Mouse (Mus musculus): ENCODE measurements around the gene Rpa1. TPM values are rescaled to one million over a fixed set of nuclear protein-coding genes. Genes with fewer than 3 reads are reported as not detected.
"Not testable (repeated sequence)": the region's sequence is repeated elsewhere in the genome, so short reads cannot be mapped to it uniquely, and the experiment has no call there.

Rpa1 gene
- polyA plus RNA-seq, 1 experiment from 2014 or later, result 46.0 TPM

GRCm38 (mm10) chr11:75288517-75288916 is 59.6 kb downstream of the Rpa1 start:
- Histone ChIP-seq H3K36me3 (ENCODE audit: control insufficient read depth, insufficient read depth, low read length) (no peaks in the 10 kb centered on the region), H3K4me2 (replicated peaks; ENCODE audit: low read depth) (no peak overlapping the region), H3K27me3 (ENCODE audit: control insufficient read depth, insufficient read depth, low read length) (no peaks in the 10 kb centered on the region), H3K9me3 (ENCODE audit: control insufficient read depth, low read length) (no peaks in the 10 kb centered on the region), H3K4me1 (replicated peaks; ENCODE audit: control insufficient read depth, insufficient read depth) (no peaks in the 10 kb centered on the region), H3K4me3 (ENCODE audit: low read depth, low read length) (no peak overlapping the region), H3K9ac (ENCODE audit: low read length) (no peak overlapping the region), H3K27ac (replicated peaks) (no peak overlapping the region)
- 64% methylated on average over 8 of the region's 8 CpGs for whole genome bisulfite sequencing
- TF ChIP-seq CTCF (IDR thresholded peaks at IDR 0.05; ENCODE audit: low read depth) (no peak), EP300 (optimal IDR thresholded peaks at IDR 0.05) (no peak)
- ATAC-seq (ENCODE audit: low FRiP score, low TSS enrichment) (no peak), DNase-seq (ENCODE audit: low spot score) (no peak)

- ATAC-seq (ENCODE audit: low FRiP score, low TSS enrichment), result no peak
- 81% methylated on average over 10 of the region's 10 CpGs for WGBS
These were observed 60.2 kb downstream of the Rpa1 start for GRCm38 (mm10) chr11:75287940-75288339.

DNA sequence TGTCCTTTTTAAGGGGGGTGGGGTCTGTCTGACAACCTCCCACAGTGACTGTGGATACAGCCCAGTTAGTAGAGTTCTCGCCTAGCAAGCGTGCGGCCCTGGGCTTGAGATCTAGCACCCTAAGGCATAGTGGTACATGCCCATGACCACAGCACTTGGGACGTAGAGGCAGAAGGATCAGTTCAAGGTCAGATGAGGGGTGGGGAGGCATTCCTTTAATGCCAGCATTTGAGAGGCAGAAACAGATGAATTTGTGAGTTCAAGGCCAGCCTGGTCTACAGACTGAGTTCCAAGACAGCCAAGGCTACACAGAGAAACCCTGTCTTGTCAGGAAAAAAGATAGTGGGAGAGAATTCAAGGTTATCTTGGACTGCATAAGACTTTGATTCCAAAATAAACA is 61.3 kb downstream of the Rpa1 start:
- H3K36me3 ChIP-seq (ENCODE audit: control insufficient read depth, insufficient read depth, low read length), result no peaks in the 10 kb centered on the region
- H3K27me3 ChIP-seq (ENCODE audit: control insufficient read depth, insufficient read depth, low read length), result peaks cover 4% of the 10 kb centered on the region; the same call in 1 of the 2 replicates
- 88% methylated on average over 4 of the region's 4 CpGs for WGBS
- no peaks in the 10 kb centered on the region for H3K9me3 ChIP-seq (ENCODE audit: control insufficient read depth, low read length)
- no peak for DNase-seq (ENCODE audit: low spot score)
- no peaks in the 10 kb centered on the region for H3K4me1 ChIP-seq (replicated peaks; ENCODE audit: control insufficient read depth, insufficient read depth)
- H3K9ac ChIP-seq (ENCODE audit: low read length), result no peak overlapping the region
- no peak overlapping the region for H3K4me2 ChIP-seq (replicated peaks; ENCODE audit: low read depth)
- TF ChIP-seq CTCF (IDR thresholded peaks at IDR 0.05; ENCODE audit: low read depth), result no peak
- TF ChIP-seq EP300 (optimal IDR thresholded peaks at IDR 0.05), result no peak
- no peak overlapping the region for H3K4me3 ChIP-seq (ENCODE audit: low read depth, low read length)
- no peak for ATAC-seq (ENCODE audit: low FRiP score, low TSS enrichment)
- no peak overlapping the region for H3K27ac ChIP-seq (replicated peaks)

More at GRCm38 (mm10) chr11:75287940-75288339, 60.2 kb downstream of the Rpa1 start:
- Histone ChIP-seq H3K4me3 (ENCODE audit: low read depth, low read length) (no peak overlapping the region), H3K4me1 (replicated peaks; ENCODE audit: control insufficient read depth, insufficient read depth) (no peaks in the 10 kb centered on the region), H3K9ac (ENCODE audit: low read length) (no peak overlapping the region), H3K36me3 (ENCODE audit: control insufficient read depth, insufficient read depth, low read length) (no peaks in the 10 kb centered on the region), H3K4me2 (replicated peaks; ENCODE audit: low read depth) (no peak overlapping the region), H3K27me3 (ENCODE audit: control insufficient read depth, insufficient read depth, low read length) (peaks cover under 1% of the 10 kb centered on the region; the same call in 1 of the 2 replicates), H3K9me3 (ENCODE audit: control insufficient read depth, low read length) (no peaks in the 10 kb centered on the region), H3K27ac (replicated peaks) (no peak overlapping the region)
- TF ChIP-seq EP300 (optimal IDR thresholded peaks at IDR 0.05), result no peak
- no peak for TF ChIP-seq CTCF (IDR thresholded peaks at IDR 0.05; ENCODE audit: low read depth)
- DNase-seq (ENCODE audit: low spot score), result no peak

DNA sequence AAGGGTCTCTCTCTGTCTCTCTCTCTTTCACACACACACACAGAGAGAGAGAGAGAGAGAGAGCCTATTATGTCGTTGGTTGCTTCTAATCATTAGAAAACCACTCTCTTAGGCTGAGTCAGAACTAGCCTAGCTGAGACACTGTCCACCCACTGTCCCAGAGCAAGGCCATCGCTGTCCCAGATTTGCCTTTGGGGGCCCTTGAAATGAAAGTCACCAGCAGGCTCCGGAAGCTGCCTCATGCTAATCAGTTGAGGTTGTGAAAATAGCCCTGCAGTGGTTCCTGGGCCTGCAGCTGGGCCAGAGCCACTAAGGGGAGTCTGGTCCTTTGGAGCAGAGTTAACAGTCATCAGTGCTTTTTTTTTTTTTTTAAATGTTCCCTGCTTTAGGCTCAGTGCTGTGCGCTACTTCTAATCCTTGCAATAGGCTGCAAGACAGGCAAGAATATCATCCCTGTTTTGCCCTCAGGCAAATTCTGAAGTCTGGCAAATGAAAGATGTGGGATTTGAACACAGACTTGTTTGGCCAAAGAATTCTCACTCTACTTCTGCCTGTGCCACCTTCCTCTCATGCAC is 62.1 kb downstream of the Rpa1 start:
- WGBS, result 57% methylated on average over 4 of the region's 4 CpGs
- no peaks in the 10 kb centered on the region for H3K9me3 ChIP-seq (ENCODE audit: control insufficient read depth, low read length)
- no peak overlapping the region for H3K27ac ChIP-seq (replicated peaks)

GRCm38 (mm10) chr11:75283784-75284183 is 64.3 kb downstream of the Rpa1 start:
- not testable (repeated sequence) for ATAC-seq (ENCODE audit: low FRiP score, low TSS enrichment); H3K4me2 ChIP-seq (replicated peaks; ENCODE audit: low read depth); H3K9ac ChIP-seq (ENCODE audit: low read length); H3K9me3 ChIP-seq (ENCODE audit: control insufficient read depth, low read length); H3K27ac ChIP-seq (replicated peaks); H3K27me3 ChIP-seq (ENCODE audit: control insufficient read depth, insufficient read depth, low read length); H3K36me3 ChIP-seq (ENCODE audit: control insufficient read depth, insufficient read depth, low read length); H3K4me1 ChIP-seq (replicated peaks; ENCODE audit: control insufficient read depth, insufficient read depth); DNase-seq (ENCODE audit: low spot score); H3K4me3 ChIP-seq (ENCODE audit: low read depth, low read length)
- WGBS, result 64% methylated on average over 3 of the region's 3 CpGs

More for the DNA sequence above, 62.1 kb downstream of the Rpa1 start:
- Histone ChIP-seq H3K4me2 (replicated peaks; ENCODE audit: low read depth) (no peak overlapping the region), H3K4me3 (ENCODE audit: low read depth, low read length) (no peak overlapping the region), H3K4me1 (replicated peaks; ENCODE audit: control insufficient read depth, insufficient read depth) (no peaks in the 10 kb centered on the region), H3K9ac (ENCODE audit: low read length) (no peak overlapping the region), H3K36me3 (ENCODE audit: control insufficient read depth, insufficient read depth, low read length) (no peaks in the 10 kb centered on the region), H3K27me3 (ENCODE audit: control insufficient read depth, insufficient read depth, low read length) (peaks cover 4% of the 10 kb centered on the region; the same call in 1 of the 2 replicates)
- ATAC-seq (ENCODE audit: low FRiP score, low TSS enrichment) (no peak), DNase-seq (ENCODE audit: low spot score) (no peak)
- TF ChIP-seq EP300 (optimal IDR thresholded peaks at IDR 0.05) (no peak), CTCF (IDR thresholded peaks at IDR 0.05; ENCODE audit: low read depth) (no peak)

DNA sequence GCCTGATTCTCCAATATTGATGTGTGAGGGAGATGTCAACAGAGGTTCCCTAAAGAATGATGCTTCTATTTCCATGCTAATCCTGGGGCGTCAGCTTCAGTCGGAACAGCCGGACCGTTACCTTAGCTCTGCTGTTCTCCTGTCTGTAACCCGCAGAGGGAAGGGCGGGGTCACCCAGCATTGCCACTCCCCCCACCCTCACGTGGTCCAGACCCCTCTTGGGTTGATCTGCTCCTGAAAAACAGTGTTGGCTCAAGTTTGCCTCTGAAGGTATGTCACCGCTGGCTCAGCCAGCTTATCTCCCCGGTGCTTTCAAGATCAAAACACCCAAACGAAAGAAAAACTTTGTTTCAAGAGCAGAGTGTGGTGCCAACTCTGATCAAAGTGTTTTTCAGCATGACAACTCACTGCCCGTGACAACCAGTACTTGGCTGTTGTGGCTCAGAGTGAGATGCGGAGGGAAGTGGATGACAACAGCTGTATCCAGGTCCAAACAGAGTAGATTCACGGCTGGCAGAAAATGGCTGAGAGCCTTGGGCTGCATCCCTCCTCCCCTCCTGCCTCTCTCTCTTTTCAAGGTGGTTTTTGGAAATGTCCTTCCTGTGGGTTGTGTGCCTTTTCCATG is 65.5 kb downstream of the Rpa1 start:
- ATAC-seq (ENCODE audit: low FRiP score, low TSS enrichment) (no peak), DNase-seq (ENCODE audit: low spot score) (no peak)
- Histone ChIP-seq H3K4me2 (replicated peaks; ENCODE audit: low read depth) (0 out of 2 replicates have a peak overlapping the region, but pooled peaks have one; percentile 8), H3K9ac (ENCODE audit: low read length) (no peak overlapping the region; the same call in 1 of the 2 replicates), H3K27me3 (ENCODE audit: control insufficient read depth, insufficient read depth, low read length) (peaks cover 7% of the 10 kb centered on the region), H3K36me3 (ENCODE audit: control insufficient read depth, insufficient read depth, low read length) (no peaks in the 10 kb centered on the region), H3K4me1 (replicated peaks; ENCODE audit: control insufficient read depth, insufficient read depth) (no peaks in the 10 kb centered on the region; the same call in 1 of the 2 replicates), H3K4me3 (ENCODE audit: low read depth, low read length) (peak overlapping the region; percentile 6; the same call in 1 of the 2 replicates), H3K27ac (replicated peaks) (no peak overlapping the region), H3K9me3 (ENCODE audit: control insufficient read depth, low read length) (no peaks in the 10 kb centered on the region)
- TF ChIP-seq EP300 (optimal IDR thresholded peaks at IDR 0.05) (no peak), CTCF (IDR thresholded peaks at IDR 0.05; ENCODE audit: low read depth) (no peak)
- WGBS, result 18% methylated on average over 13 of the region's 13 CpGs

Data from stomach, postnatal 0 days (tissue).